In genomic region chr2:93887273-93887672, GRCm38 (mm10) we compare ENCODE assay signal across 23 mouse cellular contexts. TPM values are rescaled to one million over a fixed set of nuclear protein-coding genes. Genes with fewer than 3 reads are reported as not detected.
A peak's percentile ranks its signal among the peaks of the same experiment; 100 is the strongest.
DNase-seq lines count a peak whose midpoint lies in the region; ATAC-seq and TF ChIP-seq lines count a peak whose summit lies in the region.
"Had no signal": no experiment of that assay in that cellular context is flagged by ENCODE, and none has a peak within 500 bp of the region (broad histone marks: within the 10 kb centered on the region; RNA-seq: fewer than 3 reads in every experiment).

No protein-coding gene starts in this region.

- no peak overlapping the region for H3K4me2 ChIP-seq in hindbrain, embryonic 14.5 days (replicated peaks)
- H3K4me2 ChIP-seq: limb, embryonic 15.5 days; liver, embryonic 15.5 days; neural tube, embryonic 15.5 days had no signal

- no peaks in the 10 kb centered on the region for H3K27me3 ChIP-seq in kidney, adult 2 months (replicated peaks; ENCODE audit: control insufficient read depth, insufficient read depth, low read length)
- H3K27me3 ChIP-seq in hindbrain, embryonic 14.5 days (ENCODE audit: control insufficient read depth, insufficient read depth, low read length) = no peaks in the 10 kb centered on the region
- H3K27me3 ChIP-seq: CH12.LX; limb, embryonic 15.5 days; liver, embryonic 15.5 days; neural tube, embryonic 15.5 days had no signal

- no peak for TF ChIP-seq CTCF in kidney, adult 2 months (conservative IDR thresholded peaks at IDR 0.05; ENCODE audit: insufficient read depth, insufficient read length, low read depth, low read length)

- H3K9me3 ChIP-seq in hindbrain, embryonic 14.5 days (ENCODE audit: control insufficient read depth, low read length) = no peaks in the 10 kb centered on the region
- H3K9me3 ChIP-seq: forebrain, embryonic 10.5 days; hindbrain, embryonic 10.5 days; limb, embryonic 15.5 days; liver, embryonic 15.5 days; neural tube, embryonic 15.5 days had no signal

- no peak for ATAC-seq in hindbrain, embryonic 14.5 days (ENCODE audit: low FRiP score)
- ATAC-seq: midbrain, embryonic 16.5 days had no signal

- H3K4me3 ChIP-seq in kidney, adult 2 months (ENCODE audit: insufficient read depth, low read depth, low read length) = no peak overlapping the region
- no peak overlapping the region for H3K4me3 ChIP-seq in hindbrain, embryonic 14.5 days (replicated peaks; ENCODE audit: low read length)
- H3K4me3 ChIP-seq: forebrain, embryonic 10.5 days; heart, adult 2 months; hindbrain, embryonic 10.5 days; limb, embryonic 15.5 days; liver, embryonic 15.5 days; neural tube, embryonic 15.5 days had no signal

- WGBS in kidney, adult 2 months = 19% methylated on average over 11 of the region's 11 CpGs
- WGBS in hindbrain, embryonic 14.5 days = 73% methylated on average over 11 of the region's 11 CpGs

- no peak for TF ChIP-seq POLR2A in kidney, adult 2 months (IDR thresholded peaks at IDR 0.05; ENCODE audit: low read depth, low read length)

- no peaks in the 10 kb centered on the region for H3K36me3 ChIP-seq in kidney, adult 2 months (ENCODE audit: control insufficient read depth, insufficient read depth, low read length)
- H3K36me3 ChIP-seq in hindbrain, embryonic 14.5 days (replicated peaks; ENCODE audit: control insufficient read depth, insufficient read depth) = no peaks in the 10 kb centered on the region
- H3K36me3 ChIP-seq: forebrain, embryonic 10.5 days; hindbrain, embryonic 10.5 days; limb, embryonic 15.5 days; liver, embryonic 15.5 days; neural tube, embryonic 15.5 days had no signal

- no peak overlapping the region for H3K9ac ChIP-seq in hindbrain, embryonic 14.5 days
- H3K9ac ChIP-seq: limb, embryonic 15.5 days; liver, embryonic 15.5 days; neural tube, embryonic 15.5 days had no signal

- peak; percentile 46 for DNase-seq in kidney, adult 2 months
- no peak for DNase-seq in kidney, adult 18-20 months
- DNase-seq in R1 (ENCODE audit: low read depth, low spot score) = peak; percentile 28
- peak; percentile 25 to 41 for DNase-seq in kidney, postnatal 36 days
- DNase-seq in lung, postnatal 36 days = peak; percentile 75
- no peak for DNase-seq in frontal cortex, postnatal 10 days (ENCODE audit: low spot score in 2 of 2)
- no peak for DNase-seq in urinary bladder, adult 18-20 months (ENCODE audit: low spot score in 2 of 2)
- no peak for DNase-seq in hindbrain, embryonic 14.5 days (ENCODE audit: low spot score)
- DNase-seq: adrenal gland, postnatal 36 days; cerebellum, adult 11-12 months; cerebellum, postnatal 14 days; gastrocnemius, postnatal 10 days; heart, adult 2 months; layer of hippocampus, postnatal 36 days; right cerebral cortex, postnatal 14 days had no signal

- peaks cover 6% of the 10 kb centered on the region; the same call in 1 of the 2 replicates for H3K4me1 ChIP-seq in kidney, adult 2 months (ENCODE audit: control insufficient read depth, insufficient read depth, low read length)
- H3K4me1 ChIP-seq in hindbrain, embryonic 14.5 days (replicated peaks; ENCODE audit: control insufficient read depth, insufficient read depth, low read length) = peaks cover 24% of the 10 kb centered on the region
- H3K4me1 ChIP-seq: liver, embryonic 15.5 days had no signal

- H3K27ac ChIP-seq in kidney, adult 2 months (ENCODE audit: insufficient read depth, low read depth, low read length) = no peak overlapping the region
- no peak overlapping the region for H3K27ac ChIP-seq in hindbrain, embryonic 14.5 days
- H3K27ac ChIP-seq: forebrain, embryonic 10.5 days; heart, adult 2 months; hindbrain, embryonic 10.5 days; limb, embryonic 15.5 days; liver, embryonic 15.5 days; neural tube, embryonic 15.5 days had no signal

RNA-seq across cellular contexts. Expression of gene Accsl, which starts 18.3 kb away (rescaled TPM):
- polyA plus RNA-seq in kidney, adult 2 months (2012; rRNA removed) = 0.16 and 0.17 TPM in 2 replicates
- polyA plus RNA-seq in hindbrain, embryonic 14.5 days (2014; fragmentation: Nextera tagmentation; extraction: Ambion mirVana) = 0.08 and 0.38 TPM in 2 replicates
- polyA plus RNA-seq: forebrain, embryonic 10.5 days; heart, embryonic 14.5 days; hindbrain, embryonic 10.5 days; limb, embryonic 15.5 days; liver, embryonic 15.5 days had no signal

RNA-seq across cellular contexts. Expression of gene Accs, which starts 37.5 kb away (rescaled TPM):
- 14.8 and 16.3 TPM in 2 replicates for polyA plus RNA-seq in kidney, adult 2 months (2012; rRNA removed)
- polyA plus RNA-seq in hindbrain, embryonic 14.5 days (2014; fragmentation: Nextera tagmentation; extraction: Ambion mirVana) = 4.8 and 6.7 TPM in 2 replicates

Comparison
In these comparisons a context has a peak if more than half of its experiments do, and no peak if none do; other contexts are left out.
1. DNase-seq: peak in kidney, adult 2 months (single experiment), R1 (single experiment), kidney, postnatal 36 days (2 of 2) and lung, postnatal 36 days (single experiment); none in kidney, adult 18-20 months (single experiment), frontal cortex, postnatal 10 days (0 of 2), urinary bladder, adult 18-20 months (0 of 2) and hindbrain, embryonic 14.5 days (single experiment).